Mouse (Mus musculus) CD4-positive, CD25-positive, alpha-beta regulatory T cell, adult 2 months (primary cell): ENCODE results near the gene Gca.
"Not testable (repeated sequence)": the region's sequence is repeated elsewhere in the genome, so short reads cannot be mapped to it uniquely, and the experiment has no call there.

Experiments
- DNase-seq: peaks from one replicate; pipeline ENCODE4 v3.0.0-alpha.2; 2012; ENCODE audit warnings: low read depth, low spot score

Gene Gca

DNA sequence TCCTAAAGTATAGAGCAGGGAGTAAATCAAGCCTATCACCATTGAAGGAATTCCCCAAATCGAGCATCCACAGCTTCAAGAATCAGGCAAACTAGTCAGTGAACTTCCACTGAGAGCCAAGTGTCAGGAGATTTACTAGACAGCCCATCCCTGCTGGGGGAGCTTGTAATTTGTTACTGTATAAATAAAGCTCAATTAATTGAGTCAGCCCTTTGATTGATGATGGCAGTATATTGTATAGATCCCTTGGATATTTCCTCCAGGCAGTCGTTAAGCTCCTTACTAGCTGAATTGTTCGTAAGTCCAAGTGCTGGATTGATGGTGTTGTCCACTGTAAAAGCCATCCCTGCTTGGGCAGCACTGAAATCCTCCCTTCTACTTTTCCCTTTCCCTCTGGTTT lies 5.8 kb downstream of the Gca start:
- no peak for DNase-seq

DNA sequence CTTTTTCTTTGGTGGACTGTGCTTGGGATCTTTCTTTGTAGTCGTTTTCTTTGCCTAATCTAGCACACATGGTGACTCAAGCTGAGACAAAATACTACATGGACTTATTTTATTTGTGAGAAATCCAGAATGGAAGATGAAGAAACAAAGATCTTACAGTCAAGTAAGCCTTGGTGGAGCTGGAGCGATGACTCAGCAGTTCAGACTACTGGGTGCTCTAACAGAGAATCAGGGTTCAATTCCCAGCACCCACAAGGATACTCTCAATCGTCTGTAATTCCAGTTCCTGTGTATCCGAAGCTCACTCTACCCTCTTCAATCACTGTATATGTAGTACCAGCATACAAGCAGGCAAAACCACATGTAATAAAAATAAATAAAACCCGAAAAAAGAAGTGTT lies 6.2 kb downstream of the Gca start:
- DNase-seq, result no peak

GRCm38 (mm10) chr2:62670767-62671166 lies 6.7 kb downstream of the Gca start:
- DNase-seq, result no peak

- no peak for DNase-seq
These were observed 8.7 kb downstream of the Gca start for GRCm38 (mm10) chr2:62672788-62673187.

DNA sequence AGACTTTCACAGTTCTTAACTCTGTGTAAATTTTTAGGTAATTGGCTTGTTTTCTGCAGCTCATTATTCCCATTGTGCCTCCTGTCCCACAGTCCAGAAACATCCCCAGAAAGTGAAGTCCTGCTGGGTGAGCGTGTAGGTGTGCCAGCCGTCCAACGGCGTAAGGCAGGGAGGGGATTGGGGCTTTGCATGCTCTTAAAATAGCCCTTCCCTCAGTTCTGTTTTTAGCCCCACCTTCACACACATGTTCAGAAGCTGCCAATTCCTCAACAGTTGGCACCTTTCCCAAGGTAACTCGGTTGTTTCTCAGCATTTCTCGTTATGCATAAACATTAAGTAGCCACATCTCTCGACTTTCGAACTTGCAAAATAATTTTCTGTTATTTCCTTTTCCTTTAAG lies 17.6 kb downstream of the Gca start:
- DNase-seq, result no peak

GRCm38 (mm10) chr2:62684989-62685595 lies 21.0 kb downstream of the Gca start:
- no peak for DNase-seq

DNA sequence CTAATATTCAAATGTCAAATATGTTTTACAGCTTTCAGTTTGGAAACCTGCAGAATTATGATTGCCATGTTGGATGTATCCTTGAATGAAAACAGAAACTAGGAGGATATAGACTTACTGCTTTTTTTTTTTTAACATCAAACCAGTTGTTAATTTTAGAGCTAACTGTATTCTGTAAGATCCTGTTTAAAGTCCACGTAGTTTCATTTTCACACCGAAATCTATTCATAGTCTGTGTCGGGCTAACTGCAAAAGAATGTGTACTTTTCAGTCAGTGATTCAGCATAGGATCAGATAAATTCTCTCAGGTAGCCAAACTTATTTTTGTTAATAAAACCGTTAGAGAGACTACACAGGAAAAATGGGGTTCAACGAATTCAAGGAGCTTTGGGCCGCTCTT lies 21.8 kb downstream of the Gca start:
- no peak for DNase-seq

GRCm38 (mm10) chr2:62706313-62706712 lies 42.2 kb downstream of the Gca start:
- no peak for DNase-seq

DNA sequence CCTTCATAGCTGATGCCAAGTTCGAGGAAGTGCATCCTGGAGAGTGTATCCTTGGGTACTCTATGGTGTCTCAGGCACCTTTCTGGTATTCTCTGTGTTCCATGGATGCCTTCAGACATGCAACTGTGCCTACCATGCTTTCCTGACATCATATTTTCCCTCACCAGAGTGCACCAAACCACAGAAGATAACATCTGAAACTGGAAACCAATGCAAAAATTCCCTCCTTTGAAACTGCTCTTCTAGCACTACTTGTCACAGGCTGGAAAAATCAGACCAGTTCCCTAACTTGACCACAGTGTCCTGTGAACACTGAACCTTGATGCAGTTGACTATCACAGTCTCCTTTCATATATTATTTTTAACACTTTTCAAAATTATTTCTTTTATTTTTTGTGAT lies 45.5 kb downstream of the Gca start:
- no peak for DNase-seq

GRCm38 (mm10) chr2:62714362-62714761 lies 50.3 kb downstream of the Gca start:
- not testable (repeated sequence) for DNase-seq

- DNase-seq, result no peak
These were observed 51.2 kb downstream of the Gca start for GRCm38 (mm10) chr2:62715260-62715659.

- DNase-seq, result no peak
These were observed 53.2 kb downstream of the Gca start for GRCm38 (mm10) chr2:62717270-62717669.

- DNase-seq, result no peak
These were observed 54.3 kb downstream of the Gca start for GRCm38 (mm10) chr2:62718411-62718810.

DNA sequence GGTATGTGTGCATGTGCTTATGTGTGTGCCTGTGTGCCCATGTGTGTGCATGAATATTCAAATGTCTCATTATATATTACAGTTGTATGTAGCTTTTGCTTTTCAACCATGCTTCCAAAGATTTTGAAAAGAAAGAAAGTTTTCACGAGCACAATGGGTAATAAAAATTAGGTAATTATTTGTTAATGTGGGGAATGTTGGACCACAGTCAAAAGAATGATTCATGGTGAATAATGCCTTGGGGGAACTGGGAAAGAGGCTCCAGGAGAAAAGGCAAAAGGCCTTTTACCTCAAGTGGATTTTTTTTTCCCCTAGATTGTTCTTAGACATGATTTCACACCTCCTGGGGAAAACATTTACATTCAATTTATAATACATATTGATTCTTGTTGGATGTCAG lies 61.9 kb downstream of the Gca start:
- DNase-seq, result no peak

GRCm38 (mm10) chr2:62727732-62728131 lies 63.6 kb downstream of the Gca start:
- no peak for DNase-seq

- no peak for DNase-seq
These were observed 66.6 kb downstream of the Gca start for GRCm38 (mm10) chr2:62730671-62731070.

- DNase-seq, result no peak
These were observed 79.0 kb downstream of the Gca start for GRCm38 (mm10) chr2:62743098-62743497.
